Mouse (Mus musculus): ENCODE measurements around the gene Urah. TPM values are rescaled to one million over a fixed set of nuclear protein-coding genes. Genes with fewer than 3 reads are reported as not detected.

Urah gene
- 0.39 and 0.55 TPM in 2 replicates for polyA plus RNA-seq (2016; fragmentation: Nextera tagmentation; extraction: Ambion mirVana)

- Histone ChIP-seq H3K27ac (replicated peaks) (no peak within 1 kb of the TSS; the same call in 1 of the 2 replicates), H3K27me3 (ENCODE audit: low read depth, poor library complexity, severe bottlenecking) (peaks cover 7% of the 10 kb centered on the region; the same call in 1 of the 2 replicates), H3K9me3 (replicated peaks) (no peaks in the 10 kb centered on the region), H3K4me3 (no peak within 1 kb of the TSS), H3K4me1 (peaks cover 4% of the 10 kb centered on the region; the same call in 1 of the 2 replicates), H3K36me3 (no peaks in the 10 kb centered on the region)
- DNase-seq (ENCODE audit: low spot score) = no peak
- 47% methylated on average over 20 of the region's 20 CpGs for WGBS
Observed at GRCm38 (mm10) chr7:140834968-140835757, at the start of gene Urah. TSS of gene Urah (plus strand) at chr7:140835018.

GRCm38 (mm10) chr7:140787406-140788052 lies 47.3 kb upstream of the Urah start, which contains the start of gene Syce1:
TSS of gene Syce1 (minus strand) at chr7:140787852.
- Histone ChIP-seq H3K4me3 (no peak within 1 kb of the TSS), H3K27ac (replicated peaks) (no peak within 1 kb of the TSS), H3K9me3 (replicated peaks) (no peaks in the 10 kb centered on the region), H3K4me1 (no peaks in the 10 kb centered on the region), H3K27me3 (ENCODE audit: low read depth, poor library complexity, severe bottlenecking) (no peaks in the 10 kb centered on the region), H3K36me3 (no peaks in the 10 kb centered on the region)
- 81% methylated on average over 33 of the region's 33 CpGs for WGBS
- no peak for DNase-seq (ENCODE audit: low spot score)

- DNase-seq (ENCODE audit: low spot score) = no peak
- Histone ChIP-seq H3K36me3 (no peaks in the 10 kb centered on the region), H3K27ac (replicated peaks) (no peak overlapping the region), H3K9me3 (replicated peaks) (no peaks in the 10 kb centered on the region), H3K4me1 (no peaks in the 10 kb centered on the region), H3K4me3 (no peak overlapping the region), H3K27me3 (ENCODE audit: low read depth, poor library complexity, severe bottlenecking) (no peaks in the 10 kb centered on the region)
- 87% methylated on average over 7 of the region's 7 CpGs for WGBS
Observed at GRCm38 (mm10) chr7:140788053-140788435, 46.8 kb upstream of the Urah start.

- DNase-seq (ENCODE audit: low spot score) = no peak
- WGBS = 79% methylated on average over 4 of the region's 4 CpGs
Observed at GRCm38 (mm10) chr7:140793541-140793940, 41.3 kb upstream of the Urah start.

GRCm38 (mm10) chr7:140797619-140798018 lies 37.2 kb upstream of the Urah start:
- Histone ChIP-seq H3K4me1 (no peaks in the 10 kb centered on the region), H3K27me3 (ENCODE audit: low read depth, poor library complexity, severe bottlenecking) (no peaks in the 10 kb centered on the region), H3K9me3 (replicated peaks) (no peaks in the 10 kb centered on the region), H3K36me3 (no peaks in the 10 kb centered on the region), H3K27ac (replicated peaks) (no peak overlapping the region), H3K4me3 (no peak overlapping the region)
- DNase-seq (ENCODE audit: low spot score) = no peak
- WGBS = 88% methylated on average over 3 of the region's 3 CpGs

More at GRCm38 (mm10) chr7:140793541-140793940, 41.3 kb upstream of the Urah start:
- H3K27ac ChIP-seq (replicated peaks) = no peak overlapping the region
- no peaks in the 10 kb centered on the region for H3K9me3 ChIP-seq (replicated peaks)
- no peak overlapping the region for H3K4me3 ChIP-seq
- no peaks in the 10 kb centered on the region for H3K4me1 ChIP-seq
- H3K27me3 ChIP-seq (ENCODE audit: low read depth, poor library complexity, severe bottlenecking) = no peaks in the 10 kb centered on the region
- no peaks in the 10 kb centered on the region for H3K36me3 ChIP-seq

- Histone ChIP-seq H3K4me3 (no peak overlapping the region), H3K27ac (replicated peaks) (no peak overlapping the region), H3K36me3 (no peaks in the 10 kb centered on the region), H3K9me3 (replicated peaks) (no peaks in the 10 kb centered on the region), H3K4me1 (no peaks in the 10 kb centered on the region), H3K27me3 (ENCODE audit: low read depth, poor library complexity, severe bottlenecking) (no peaks in the 10 kb centered on the region)
- no peak for DNase-seq (ENCODE audit: low spot score)
- WGBS = 69% methylated on average over 2 of the region's 2 CpGs
Observed at GRCm38 (mm10) chr7:140798212-140798611, 36.6 kb upstream of the Urah start.

GRCm38 (mm10) chr7:140802629-140803028 lies 32.2 kb upstream of the Urah start:
- Histone ChIP-seq H3K4me1 (no peaks in the 10 kb centered on the region), H3K27ac (replicated peaks) (no peak overlapping the region), H3K4me3 (no peak overlapping the region), H3K36me3 (no peaks in the 10 kb centered on the region), H3K9me3 (replicated peaks) (no peaks in the 10 kb centered on the region), H3K27me3 (ENCODE audit: low read depth, poor library complexity, severe bottlenecking) (no peaks in the 10 kb centered on the region)
- 90% methylated on average over 6 of the region's 6 CpGs for WGBS
- no peak for DNase-seq (ENCODE audit: low spot score)

- Histone ChIP-seq H3K27me3 (ENCODE audit: low read depth, poor library complexity, severe bottlenecking) (no peaks in the 10 kb centered on the region), H3K9me3 (replicated peaks) (no peaks in the 10 kb centered on the region), H3K4me1 (0 out of 2 replicates have a peak, but pooled peaks cover 3% of the 10 kb centered on the region), H3K27ac (replicated peaks) (no peak overlapping the region), H3K4me3 (no peak overlapping the region), H3K36me3 (peaks cover 5% of the 10 kb centered on the region)
- DNase-seq (ENCODE audit: low spot score) = no peak
- 18% methylated on average over 1 of the region's 1 CpGs for WGBS
Observed at GRCm38 (mm10) chr7:140805704-140806103, 29.1 kb upstream of the Urah start.

- no peaks in the 10 kb centered on the region for H3K9me3 ChIP-seq (replicated peaks)
- 0 out of 2 replicates have a peak, but pooled peaks cover 3% of the 10 kb centered on the region for H3K4me1 ChIP-seq
- no peak for DNase-seq (ENCODE audit: low spot score)
- H3K36me3 ChIP-seq = peaks cover 32% of the 10 kb centered on the region
- H3K27ac ChIP-seq (replicated peaks) = no peak overlapping the region
- H3K4me3 ChIP-seq = no peak overlapping the region
- no peaks in the 10 kb centered on the region for H3K27me3 ChIP-seq (ENCODE audit: low read depth, poor library complexity, severe bottlenecking)
- 89% methylated on average over 6 of the region's 6 CpGs for WGBS
Observed at GRCm38 (mm10) chr7:140810496-140810895, 24.3 kb upstream of the Urah start.

- H3K27ac ChIP-seq (replicated peaks) = no peak overlapping the region
- H3K9me3 ChIP-seq (replicated peaks) = no peaks in the 10 kb centered on the region
- peaks cover 32% of the 10 kb centered on the region for H3K36me3 ChIP-seq
- no peak overlapping the region for H3K4me3 ChIP-seq
- 84% methylated on average over 13 of the region's 13 CpGs for WGBS
- no peak for DNase-seq (ENCODE audit: low spot score)
- no peaks in the 10 kb centered on the region for H3K27me3 ChIP-seq (ENCODE audit: low read depth, poor library complexity, severe bottlenecking)
- H3K4me1 ChIP-seq = 0 out of 2 replicates have a peak, but pooled peaks cover 3% of the 10 kb centered on the region
Observed at GRCm38 (mm10) chr7:140811714-140812113, 23.1 kb upstream of the Urah start.

- 0 out of 2 replicates have a peak, but pooled peaks cover 2% of the 10 kb centered on the region for H3K4me1 ChIP-seq
- no peak overlapping the region for H3K27ac ChIP-seq (replicated peaks)
- no peak for DNase-seq (ENCODE audit: low spot score)
- H3K9me3 ChIP-seq (replicated peaks) = no peaks in the 10 kb centered on the region
- no peak overlapping the region for H3K4me3 ChIP-seq
- no peaks in the 10 kb centered on the region for H3K27me3 ChIP-seq (ENCODE audit: low read depth, poor library complexity, severe bottlenecking)
- WGBS = 90% methylated on average over 12 of the region's 12 CpGs
- H3K36me3 ChIP-seq = peaks cover 32% of the 10 kb centered on the region
Observed at GRCm38 (mm10) chr7:140812850-140813249, 22.0 kb upstream of the Urah start.

- DNase-seq (ENCODE audit: low spot score) = no peak
- Histone ChIP-seq H3K27ac (replicated peaks) (no peak overlapping the region), H3K9me3 (replicated peaks) (no peaks in the 10 kb centered on the region)
Observed at GRCm38 (mm10) chr7:140820173-140820572, 14.6 kb upstream of the Urah start.

GRCm38 (mm10) chr7:140821305-140821652 lies 13.5 kb upstream of the Urah start:
- no peaks in the 10 kb centered on the region for H3K9me3 ChIP-seq (replicated peaks)
- H3K27me3 ChIP-seq (ENCODE audit: low read depth, poor library complexity, severe bottlenecking) = peaks cover 6% of the 10 kb centered on the region; the same call in 1 of the 2 replicates
- H3K36me3 ChIP-seq = no peaks in the 10 kb centered on the region
- peaks cover 11% of the 10 kb centered on the region; the same call in 1 of the 2 replicates for H3K4me1 ChIP-seq
- peak overlapping the region; percentile 86; the same call in 1 of the 2 replicates for H3K27ac ChIP-seq (replicated peaks)
- no peak for DNase-seq (ENCODE audit: low spot score)
- peak overlapping the region; percentile 68 for H3K4me3 ChIP-seq
- WGBS = 46% methylated on average over 5 of the region's 5 CpGs

More at GRCm38 (mm10) chr7:140820173-140820572, 14.6 kb upstream of the Urah start:
- Histone ChIP-seq H3K4me3 (no peak overlapping the region), H3K27me3 (ENCODE audit: low read depth, poor library complexity, severe bottlenecking) (peaks cover 6% of the 10 kb centered on the region; the same call in 1 of the 2 replicates), H3K4me1 (peaks cover 11% of the 10 kb centered on the region; the same call in 1 of the 2 replicates), H3K36me3 (no peaks in the 10 kb centered on the region)
- WGBS = 83% methylated on average over 4 of the region's 4 CpGs

All from midbrain, embryonic 10.5 days (tissue).